Comparison of ENCODE assay signal across 9 mouse cellular contexts in the genomic region with DNA sequence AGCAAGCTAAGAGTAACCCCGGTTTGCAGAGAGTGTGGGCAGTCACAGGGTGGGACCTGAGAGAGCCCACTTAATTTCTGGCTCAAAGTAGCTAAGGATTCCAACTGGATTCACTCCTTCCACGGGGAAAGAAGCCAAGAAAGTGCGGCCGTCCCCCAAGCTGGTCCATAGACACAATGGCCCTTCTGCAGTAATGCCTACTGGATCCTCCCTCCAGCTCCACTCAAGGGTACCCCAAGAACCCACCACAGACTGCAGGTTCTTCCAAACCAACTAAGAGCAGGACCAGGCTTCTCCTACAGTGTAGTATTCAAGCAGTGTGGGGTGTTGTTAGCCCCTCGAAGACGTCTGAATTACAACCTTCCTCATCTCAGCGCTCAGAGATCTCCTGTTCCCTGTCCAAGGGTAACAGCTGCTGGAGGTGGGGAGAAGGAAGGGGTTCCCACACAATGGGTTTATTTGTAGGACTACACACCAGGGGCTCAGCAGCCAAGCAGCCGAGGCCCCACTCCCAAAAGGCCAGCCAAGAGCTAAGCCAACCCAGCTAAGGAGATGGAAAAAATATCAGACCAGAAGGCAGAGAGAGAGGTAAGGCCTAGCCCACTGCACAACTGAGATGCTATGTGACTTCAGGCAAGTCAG. TPM values are rescaled to one million over a fixed set of nuclear protein-coding genes. Genes with fewer than 3 reads are reported as not detected.
DNase-seq lines count a peak whose midpoint lies in the region; ATAC-seq lines count a peak whose summit lies in the region.
"Had no signal": no experiment of that assay in that cellular context is flagged by ENCODE, and none has a peak within 500 bp of the region (broad histone marks: within the 10 kb centered on the region; RNA-seq: fewer than 3 reads in every experiment).

No protein-coding gene starts in this region.

- peak; percentile 92 for DNase-seq in heart, adult 11 months
- DNase-seq in heart, postnatal 25 days (ENCODE audit: low spot score), result no peak
- DNase-seq in hindbrain, embryonic 10.5 days (ENCODE audit: low spot score), result no peak
- DNase-seq in urinary bladder, postnatal 4 days (ENCODE audit: low spot score in 2 of 2), result no peak
- DNase-seq in Muller cell, postnatal 12 days (ENCODE audit: inconsistent ontology term), result no peak
- DNase-seq: B cell, adult 2 months had no signal

- intact Hi-C loops in heart, postnatal 25 days (cut with DNase I), result no loop called here

- no peaks in the 10 kb centered on the region for H3K9me3 ChIP-seq in embryonic facial prominence, embryonic 12.5 days
- no peaks in the 10 kb centered on the region for H3K9me3 ChIP-seq in hindbrain, embryonic 10.5 days
- H3K9me3 ChIP-seq in midbrain, embryonic 12.5 days, result no peaks in the 10 kb centered on the region

- H3K4me2 ChIP-seq in embryonic facial prominence, embryonic 12.5 days (replicated peaks), result no peak overlapping the region
- no peak overlapping the region for H3K4me2 ChIP-seq in midbrain, embryonic 12.5 days (replicated peaks)

- H3K9ac ChIP-seq in embryonic facial prominence, embryonic 12.5 days, result no peak overlapping the region
- H3K9ac ChIP-seq in midbrain, embryonic 12.5 days (replicated peaks), result 0 out of 2 replicates have a peak overlapping the region, but pooled peaks have one; percentile 28

- WGBS in embryonic facial prominence, embryonic 12.5 days, result 69% methylated on average over 8 of the region's 8 CpGs
- WGBS in hindbrain, embryonic 10.5 days, result 67% methylated on average over 8 of the region's 8 CpGs
- 64% methylated on average over 8 of the region's 8 CpGs for WGBS in midbrain, embryonic 12.5 days

- peaks cover 43% of the 10 kb centered on the region for H3K4me1 ChIP-seq in embryonic facial prominence, embryonic 12.5 days
- H3K4me1 ChIP-seq in hindbrain, embryonic 10.5 days (replicated peaks), result peaks cover 44% of the 10 kb centered on the region
- peaks cover 28% of the 10 kb centered on the region for H3K4me1 ChIP-seq in midbrain, embryonic 12.5 days

- H3K36me3 ChIP-seq in embryonic facial prominence, embryonic 12.5 days, result peaks cover 19% of the 10 kb centered on the region; the same call in 1 of the 2 replicates
- peaks cover 44% of the 10 kb centered on the region for H3K36me3 ChIP-seq in hindbrain, embryonic 10.5 days
- peaks cover 22% of the 10 kb centered on the region; the same call in 1 of the 2 replicates for H3K36me3 ChIP-seq in midbrain, embryonic 12.5 days

- no peak for ATAC-seq in embryonic facial prominence, embryonic 12.5 days (ENCODE audit: insufficient number of reproducible peaks, insufficient read depth, low FRiP score, low TSS enrichment)
- no peak for ATAC-seq in midbrain, embryonic 12.5 days (ENCODE audit: low FRiP score, low read depth)
- no peak for ATAC-seq in cerebellum, adult (ENCODE audit: insufficient number of reproducible peaks, low FRiP score, low TSS enrichment)

- no peak overlapping the region for H3K4me3 ChIP-seq in embryonic facial prominence, embryonic 12.5 days
- H3K4me3 ChIP-seq in hindbrain, embryonic 10.5 days, result no peak overlapping the region
- H3K4me3 ChIP-seq in midbrain, embryonic 12.5 days, result no peak overlapping the region

- H3K27ac ChIP-seq in embryonic facial prominence, embryonic 12.5 days, result peak overlapping the region; percentile 48
- H3K27ac ChIP-seq in hindbrain, embryonic 10.5 days, result peak overlapping the region; percentile 65
- H3K27ac ChIP-seq in midbrain, embryonic 12.5 days (replicated peaks), result peak overlapping the region; percentile 68

- no peaks in the 10 kb centered on the region for H3K27me3 ChIP-seq in embryonic facial prominence, embryonic 12.5 days
- no peaks in the 10 kb centered on the region for H3K27me3 ChIP-seq in hindbrain, embryonic 10.5 days (ENCODE audit: insufficient read depth, poor library complexity, severe bottlenecking)
- no peaks in the 10 kb centered on the region for H3K27me3 ChIP-seq in midbrain, embryonic 12.5 days

RNA-seq across cellular contexts. Expression of a gene that starts 16.6 kb away (rescaled TPM):
- total RNA-seq in heart, postnatal 25 days (2021), result 1 to 10 TPM; 6.4 to 7.6 TPM
- 11.6 and 12.3 TPM in 2 replicates for polyA plus RNA-seq in embryonic facial prominence, embryonic 12.5 days (2016; fragmentation: Nextera tagmentation; extraction: Ambion mirVana)
- polyA plus RNA-seq in hindbrain, embryonic 10.5 days (2016; fragmentation: Nextera tagmentation; extraction: Ambion mirVana), result 13.5 and 15.8 TPM in 2 replicates
- 12.9 and 15.8 TPM in 2 replicates for polyA plus RNA-seq in midbrain, embryonic 12.5 days (2016; fragmentation: Nextera tagmentation; extraction: Ambion mirVana)

RNA-seq across cellular contexts. Expression of a gene that starts 33.6 kb away (rescaled TPM):
- 1 to 10 TPM; 3.2 to 4.0 TPM for total RNA-seq in heart, postnatal 25 days (2021)
- polyA plus RNA-seq in embryonic facial prominence, embryonic 12.5 days (2016; fragmentation: Nextera tagmentation; extraction: Ambion mirVana), result 14.6 and 16.3 TPM in 2 replicates
- 19.3 and 20.2 TPM in 2 replicates for polyA plus RNA-seq in hindbrain, embryonic 10.5 days (2016; fragmentation: Nextera tagmentation; extraction: Ambion mirVana)
- 19.9 and 20.1 TPM in 2 replicates for polyA plus RNA-seq in midbrain, embryonic 12.5 days (2016; fragmentation: Nextera tagmentation; extraction: Ambion mirVana)

RNA-seq across cellular contexts. Expression of a gene that starts 48.3 kb away (rescaled TPM):
- 100 to 1,000 TPM; 207 to 215 TPM for total RNA-seq in heart, postnatal 25 days (2021)
- 256 and 268 TPM in 2 replicates for polyA plus RNA-seq in embryonic facial prominence, embryonic 12.5 days (2016; fragmentation: Nextera tagmentation; extraction: Ambion mirVana)
- 283 and 284 TPM in 2 replicates for polyA plus RNA-seq in hindbrain, embryonic 10.5 days (2016; fragmentation: Nextera tagmentation; extraction: Ambion mirVana)
- 251 and 255 TPM in 2 replicates for polyA plus RNA-seq in midbrain, embryonic 12.5 days (2016; fragmentation: Nextera tagmentation; extraction: Ambion mirVana)
